Mouse (Mus musculus) neutrophil, adult 5-6 weeks (primary cell): ENCODE results near the gene Srebf1. TPM values are rescaled to one million over a fixed set of nuclear protein-coding genes. Genes with fewer than 3 reads are reported as not detected.

ENCODE experiments used
- ATAC-seq: fragments of 151-379, 151-347 bp; 2 replicates; pipeline ENCODE4 v1.8.0; 2017; ENCODE audit warnings: mild to moderate bottlenecking, moderate TSS enrichment; ENCODE audit not compliant: insufficient number of reproducible peaks, poor library complexity, low FRiP score, severe bottlenecking; ENCODE audit errors: extremely low read depth
- total RNA-seq: library from RNA; stranded (forward); fragments of 200-1000 nt; gene quantifications from 2 replicates; pipeline ENCODE4 v1.2.3, GENCODE M21; 2017

Srebf1 gene
- 30.3 and 32.2 TPM in 2 replicates for total RNA-seq

GRCm38 (mm10) chr11:60222469-60223236 is at the start of gene Srebf1:
Srebf1 (minus strand) TSS chr11:60222581.
- ATAC-seq, result peak; percentile 65

GRCm38 (mm10) chr11:60268563-60268962 is 46.2 kb upstream of the Srebf1 start:
- no peak for ATAC-seq

- ATAC-seq, result no peak
These were observed 43.0 kb upstream of the Srebf1 start for GRCm38 (mm10) chr11:60265271-60265985.

GRCm38 (mm10) chr11:60264651-60265050 is 42.3 kb upstream of the Srebf1 start:
- ATAC-seq, result no peak

DNA sequence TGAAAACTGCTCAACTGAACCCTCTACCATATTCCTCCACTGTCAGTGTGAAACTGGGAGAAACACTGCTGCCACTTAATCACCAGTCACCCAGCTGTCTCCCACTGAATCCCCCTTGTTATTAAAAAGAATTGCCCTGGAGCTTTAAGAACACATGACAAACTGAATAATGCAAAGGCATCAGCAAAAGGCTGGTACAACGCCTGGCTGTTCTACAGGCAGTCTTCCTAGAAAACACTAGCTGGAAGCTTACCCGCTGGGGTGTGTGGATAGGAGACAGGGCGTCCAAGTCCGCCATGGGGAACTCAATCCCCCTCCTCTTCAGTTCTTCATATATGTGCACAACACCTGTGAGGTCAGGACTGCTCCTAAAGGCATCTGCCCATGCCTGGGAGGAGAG is 40.0 kb upstream of the Srebf1 start:
- no peak for ATAC-seq

DNA sequence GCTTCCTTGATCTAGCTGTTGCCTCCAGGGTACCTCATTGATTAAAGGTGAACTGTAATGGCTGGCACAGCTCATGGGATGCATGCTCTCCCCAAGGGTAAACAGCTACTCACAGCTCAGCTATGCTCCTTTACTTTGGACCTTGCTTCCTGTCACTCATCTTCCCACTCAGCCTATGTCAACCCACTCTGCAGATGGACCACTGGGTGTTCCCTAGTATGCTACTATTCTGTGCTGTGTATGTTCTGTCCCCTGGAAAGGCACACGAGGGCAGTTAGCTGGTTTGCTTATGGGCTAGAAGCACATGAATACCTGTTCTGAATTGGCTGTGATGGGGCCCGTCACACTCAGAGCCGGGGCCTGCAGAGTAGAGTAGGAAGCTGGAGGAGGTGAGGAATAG is 38.4 kb upstream of the Srebf1 start:
- ATAC-seq, result no peak

DNA sequence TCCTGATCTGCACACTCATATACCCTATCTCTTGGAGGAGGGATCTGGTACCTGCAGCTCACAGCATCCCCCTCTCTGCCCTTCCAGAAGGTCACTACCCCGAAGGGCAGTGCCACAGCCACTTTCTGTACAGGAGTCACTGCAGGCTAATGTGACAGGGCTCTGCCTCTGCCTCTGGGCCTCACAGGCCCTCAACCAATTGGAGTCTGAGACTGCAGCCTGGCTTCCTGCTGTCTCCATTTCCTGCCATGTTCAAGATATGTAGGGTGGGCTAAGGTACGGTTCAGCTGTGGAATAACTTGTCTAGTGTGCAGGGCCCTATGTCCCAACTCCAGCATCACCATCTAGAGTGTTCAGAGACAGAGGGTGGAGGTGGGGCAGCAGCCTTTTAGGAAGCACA is 35.3 kb upstream of the Srebf1 start:
- ATAC-seq, result no peak

DNA sequence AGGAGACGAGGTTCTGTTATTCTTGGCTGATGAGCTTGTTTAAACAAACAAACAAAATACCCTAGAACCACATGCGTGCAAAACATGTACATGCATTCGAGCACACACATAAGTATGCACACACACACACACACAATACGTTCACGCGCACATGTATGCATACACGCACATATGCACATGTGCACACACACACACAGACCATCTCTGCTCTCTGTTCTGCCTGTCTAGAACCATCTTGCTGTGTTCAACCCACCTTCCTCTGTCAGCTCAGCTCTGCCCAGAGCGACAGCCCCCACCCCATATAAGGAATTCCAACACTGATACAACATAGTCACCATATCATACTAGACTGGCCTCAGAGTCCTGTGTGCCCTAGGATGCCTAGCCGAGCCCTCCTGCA is 34.3 kb upstream of the Srebf1 start:
- no peak for ATAC-seq

GRCm38 (mm10) chr11:60256176-60256681 is 33.8 kb upstream of the Srebf1 start:
- no peak for ATAC-seq

DNA sequence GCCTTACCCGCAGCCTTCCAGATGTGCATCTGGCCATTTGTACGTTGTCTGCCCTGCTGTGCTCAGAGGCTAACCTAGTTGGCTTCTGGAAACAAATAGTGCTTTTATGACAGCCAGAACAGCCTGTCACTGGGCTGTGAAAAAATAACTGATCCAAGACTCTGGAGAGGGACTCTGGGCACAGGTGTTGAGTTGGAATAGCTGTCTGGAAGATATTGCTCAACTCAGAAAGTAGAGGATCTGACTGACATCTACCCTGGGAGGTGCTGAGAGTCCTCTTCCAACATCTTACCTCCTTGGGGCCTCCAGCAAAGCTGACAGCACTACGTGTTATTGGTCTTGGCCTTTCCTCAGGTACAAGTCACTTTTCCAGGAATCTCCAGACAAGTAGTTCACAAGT is 33.3 kb upstream of the Srebf1 start:
- no peak for ATAC-seq

DNA sequence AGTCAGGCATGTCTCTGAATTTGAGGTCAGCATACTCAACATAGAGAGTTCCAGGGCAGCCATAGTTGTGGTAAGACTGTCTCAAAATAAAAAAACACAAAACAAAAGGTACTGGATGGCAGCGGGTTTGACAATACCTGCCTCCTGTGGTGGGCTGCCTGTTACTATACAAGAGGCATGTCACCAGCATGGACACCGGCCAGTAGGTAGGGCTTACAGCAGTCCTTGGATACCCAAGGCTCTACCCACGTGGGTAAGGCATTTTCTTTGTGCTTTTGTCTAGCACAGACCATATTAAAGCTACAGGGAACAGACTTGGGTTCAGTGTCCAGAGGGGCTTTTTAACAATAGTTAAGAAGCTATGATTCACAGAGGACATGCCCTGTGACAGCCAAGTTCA is 32.8 kb upstream of the Srebf1 start:
- ATAC-seq, result no peak

GRCm38 (mm10) chr11:60254308-60254707 is 31.9 kb upstream of the Srebf1 start:
- no peak for ATAC-seq

DNA sequence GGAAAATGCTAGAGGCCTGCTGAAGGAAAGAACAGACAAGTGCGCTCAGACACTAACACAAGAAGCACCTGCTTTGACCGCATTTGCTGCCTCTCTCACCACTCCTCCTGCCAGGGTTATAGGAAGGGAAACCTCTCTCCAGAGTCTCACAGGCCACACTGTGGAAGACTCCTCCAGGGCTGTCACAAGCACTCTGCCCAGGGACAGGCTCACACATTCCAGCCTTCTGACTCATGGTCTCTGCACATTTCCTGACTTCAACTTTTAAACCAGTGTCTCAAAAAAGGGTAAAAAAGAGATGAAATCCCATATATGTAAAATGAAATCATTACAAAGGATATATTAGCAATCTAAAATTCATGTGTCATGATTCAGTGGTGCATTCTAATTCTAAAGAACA is 31.2 kb upstream of the Srebf1 start:
- no peak for ATAC-seq

DNA sequence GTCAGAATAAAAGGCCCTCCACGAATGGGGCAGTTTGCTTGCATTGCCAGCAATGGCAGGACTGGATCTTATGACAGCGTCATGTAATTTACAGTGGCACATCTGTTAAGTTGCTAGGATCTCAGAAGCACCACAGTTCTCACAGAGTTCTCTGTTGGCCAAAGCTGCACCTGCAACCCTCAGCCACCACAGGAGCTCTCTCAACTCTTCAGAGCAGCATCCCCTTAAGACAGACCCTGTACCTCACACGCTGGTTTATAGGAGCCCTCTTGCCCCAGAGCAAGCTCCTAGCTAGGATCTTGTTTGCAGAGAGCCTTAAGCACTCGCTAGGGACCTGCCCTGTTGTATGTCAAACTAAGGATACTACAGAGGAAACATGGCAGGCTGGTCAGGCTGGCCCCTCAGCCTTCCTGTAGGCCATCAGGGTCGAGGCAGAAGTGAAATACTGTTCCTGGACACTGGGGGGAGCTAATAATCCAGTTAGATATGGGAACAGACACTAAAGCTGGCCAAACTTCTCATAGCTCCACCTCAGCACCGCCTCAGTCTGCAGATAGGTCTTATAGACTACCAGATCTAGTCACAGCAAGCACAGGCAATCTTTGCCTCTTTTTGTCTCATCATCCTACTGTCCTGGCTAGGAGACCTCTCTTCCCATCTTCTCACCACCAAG is 28.7 kb upstream of the Srebf1 start:
- peak; percentile 58 for ATAC-seq

DNA sequence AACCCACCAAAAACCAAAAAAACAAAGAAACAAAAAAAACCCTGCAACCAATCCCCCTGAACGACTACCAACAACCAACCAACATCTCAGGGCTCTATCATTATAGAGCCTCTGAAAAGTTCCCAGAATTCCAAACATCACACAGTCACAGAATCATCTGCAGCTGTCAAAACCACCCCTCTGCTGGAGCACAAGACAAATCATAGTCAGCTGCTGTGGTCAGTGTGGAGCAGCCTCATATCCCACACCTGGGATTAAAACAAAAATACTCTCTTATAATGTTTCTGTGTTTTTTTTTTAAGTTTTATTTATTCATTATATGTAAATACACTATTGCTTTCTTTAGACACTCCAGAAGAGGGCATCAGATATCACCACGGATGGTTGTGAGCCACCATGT is 27.5 kb upstream of the Srebf1 start:
- no peak for ATAC-seq

DNA sequence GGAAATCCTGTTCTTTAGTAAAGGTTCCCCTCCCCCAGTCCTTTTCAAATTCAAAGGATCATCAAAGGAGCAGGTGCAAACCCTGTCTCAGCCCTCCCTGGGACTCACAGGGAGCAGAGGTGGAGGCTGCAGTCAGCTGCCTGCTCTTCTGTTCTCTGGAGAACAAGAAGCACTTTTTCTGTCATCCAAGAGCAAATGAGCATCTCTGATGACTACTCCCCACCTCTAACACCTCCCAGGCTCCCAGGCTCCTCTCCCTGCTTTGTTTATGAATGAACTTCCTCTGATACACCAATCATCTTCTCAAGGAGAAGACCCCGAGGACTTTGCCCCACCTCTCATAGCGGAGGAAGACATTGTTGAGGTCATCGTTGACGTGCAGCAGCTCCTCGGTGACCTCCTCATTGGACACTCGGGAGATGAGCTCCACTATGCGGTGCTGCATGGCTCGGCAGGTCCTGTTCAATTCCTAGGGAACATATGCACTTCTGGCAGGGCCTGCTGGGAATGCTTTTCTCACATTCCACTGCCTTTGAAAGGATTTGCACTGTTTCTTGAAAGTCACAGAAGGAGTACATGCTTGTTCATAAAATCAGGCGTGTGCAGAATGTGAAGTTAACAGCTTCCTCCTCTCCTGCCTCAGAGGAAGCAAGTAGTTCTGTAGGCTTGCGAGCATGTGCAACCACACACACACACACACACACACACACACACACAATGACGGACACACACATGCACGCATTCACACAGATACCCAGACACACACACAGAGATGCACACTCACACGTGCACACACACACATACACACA is 26.4 kb upstream of the Srebf1 start:
- ATAC-seq, result no peak

DNA sequence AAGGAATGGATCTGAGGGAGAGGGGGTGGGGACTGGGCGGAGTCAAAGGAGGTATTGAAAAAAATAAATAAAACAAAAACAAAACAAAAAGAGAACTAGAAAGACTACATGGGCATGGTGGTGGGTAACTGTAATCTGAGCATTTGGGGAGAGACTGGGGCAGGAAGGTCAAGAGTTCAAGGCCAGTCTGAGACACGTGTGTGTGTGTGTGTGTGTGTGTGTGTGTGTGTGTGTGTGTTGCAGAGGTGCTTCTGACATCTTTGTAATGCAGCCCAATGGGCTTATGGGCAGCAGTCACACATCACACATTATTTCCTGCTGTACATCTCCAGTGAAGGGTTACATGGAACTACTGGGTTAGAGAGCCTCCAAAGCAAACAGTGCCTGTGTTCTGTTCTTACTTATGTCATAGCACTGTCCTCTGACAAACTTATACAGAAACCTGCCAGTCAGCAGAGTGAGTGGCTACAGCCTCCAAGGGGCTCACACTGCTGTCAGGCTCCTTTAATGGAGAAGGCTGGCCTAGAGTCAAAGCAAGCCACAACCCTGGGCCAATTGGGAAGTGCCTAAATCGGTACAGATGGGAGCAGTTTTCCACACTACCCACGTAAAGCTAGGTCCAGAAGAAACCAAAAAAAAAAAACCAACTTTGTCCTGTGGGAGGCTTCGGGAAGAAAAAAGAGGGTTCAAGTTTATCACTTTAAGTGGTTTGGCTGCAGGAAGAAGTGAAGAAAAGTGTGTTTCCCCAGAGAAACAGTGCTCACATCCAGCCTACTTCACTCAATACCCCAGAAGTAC is 25.6 kb upstream of the Srebf1 start:
- no peak for ATAC-seq

DNA sequence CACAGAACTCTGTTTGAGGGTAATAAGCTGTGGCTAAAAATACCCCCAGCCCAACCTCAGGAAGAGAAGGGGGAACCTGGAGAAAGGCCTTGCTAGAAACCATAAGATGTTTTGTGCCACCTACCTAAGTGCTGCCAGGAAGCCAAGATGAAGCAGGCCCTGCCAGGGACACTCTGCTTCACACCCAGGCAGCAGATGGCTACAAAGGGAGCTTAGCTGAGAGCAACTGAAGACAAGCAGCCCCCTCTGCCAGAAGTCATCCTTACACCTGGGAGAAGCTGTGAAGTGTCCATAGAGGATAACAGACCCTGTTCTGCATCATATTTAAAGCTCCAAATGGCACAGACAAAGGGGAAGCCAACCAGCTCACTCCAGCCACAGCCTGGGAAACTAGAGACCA is 23.7 kb upstream of the Srebf1 start:
- no peak for ATAC-seq
